8 mouse cellular contexts compared by ENCODE assay signal in the genomic region with DNA sequence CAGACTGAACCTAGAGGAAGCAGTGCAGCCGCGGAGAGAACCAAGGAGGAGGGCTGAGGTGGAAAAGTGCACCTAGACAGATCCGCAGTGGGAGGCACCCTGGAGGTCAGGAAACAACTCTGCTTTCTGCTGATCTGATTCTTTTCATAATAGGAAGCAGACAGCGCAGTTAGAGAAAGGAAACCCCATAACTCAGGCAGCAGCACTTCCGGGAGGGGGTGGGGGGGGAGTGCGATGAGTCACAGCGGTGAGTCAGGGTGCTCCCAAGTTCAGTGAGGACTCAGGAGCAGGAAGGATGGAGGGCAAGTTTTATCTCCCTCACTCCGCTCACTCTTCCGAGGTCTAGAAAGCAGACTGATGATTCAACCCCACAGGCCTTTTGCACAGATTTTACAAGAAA. TPM values are rescaled to one million over a fixed set of nuclear protein-coding genes. Genes with fewer than 3 reads are reported as not detected.
A peak's percentile ranks its signal among the peaks of the same experiment; 100 is the strongest.
DNase-seq lines count a peak whose midpoint lies in the region; ATAC-seq and TF ChIP-seq lines count a peak whose summit lies in the region.

No protein-coding gene starts in this region.

- no peaks in the 10 kb centered on the region; the same call in 1 of the 2 replicates for H3K9me3 ChIP-seq in liver, embryonic 11.5 days (ENCODE audit: control insufficient read depth, low read length)
- H3K9me3 ChIP-seq in embryonic facial prominence, embryonic 11.5 days (replicated peaks; ENCODE audit: control insufficient read depth, low read length), result no peaks in the 10 kb centered on the region
- H3K9me3 ChIP-seq in kidney, postnatal 0 days (replicated peaks; ENCODE audit: low read length), result no peaks in the 10 kb centered on the region
- H3K9me3 ChIP-seq in forebrain, postnatal 0 days (ENCODE audit: low read length), result no peaks in the 10 kb centered on the region
- H3K9me3 ChIP-seq in midbrain, embryonic 14.5 days (ENCODE audit: control insufficient read depth, low read length), result no peaks in the 10 kb centered on the region

- no peak for ATAC-seq in liver, embryonic 11.5 days (replicated peaks; ENCODE audit: low FRiP score)
- no peak for ATAC-seq in embryonic facial prominence, embryonic 11.5 days (replicated peaks; ENCODE audit: insufficient number of reproducible peaks, low FRiP score, low TSS enrichment, low read depth)
- no peak; the same call in 1 of the 2 replicates for ATAC-seq in kidney, postnatal 0 days (replicated peaks; ENCODE audit: low FRiP score, low read depth)
- ATAC-seq in monocyte, adult 5-6 weeks (replicated peaks; ENCODE audit: insufficient number of reproducible peaks, low FRiP score, low TSS enrichment, poor library complexity, severe bottlenecking), result peak; percentile 58
- no peak for ATAC-seq in forebrain, postnatal 0 days
- no peak for ATAC-seq in midbrain, embryonic 14.5 days (ENCODE audit: low FRiP score, low TSS enrichment)

- peak; percentile 35 for DNase-seq in liver
- DNase-seq in liver, embryonic 11.5 days (ENCODE audit: low spot score), result no peak
- DNase-seq in embryonic facial prominence, embryonic 11.5 days (ENCODE audit: low spot score), result peak; percentile 69
- peak; percentile 56 for DNase-seq in kidney, postnatal 0 days (ENCODE audit: low spot score)
- DNase-seq in forebrain, postnatal 0 days, result no peak
- DNase-seq in midbrain, embryonic 14.5 days, result no peak
- DNase-seq in layer of hippocampus, adult 8-10 months (ENCODE audit: low spot score in 2 of 2), result no peak

- WGBS in liver, embryonic 11.5 days, result 33% methylated on average over 8 of the region's 9 CpGs
- 24% methylated on average over 7 of the region's 9 CpGs for WGBS in embryonic facial prominence, embryonic 11.5 days
- 8% methylated on average over 9 of the region's 9 CpGs for WGBS in kidney, postnatal 0 days
- WGBS in forebrain, postnatal 0 days, result 57% methylated on average over 7 of the region's 9 CpGs
- WGBS in midbrain, embryonic 14.5 days, result 63% methylated on average over 8 of the region's 9 CpGs

- H3K27ac ChIP-seq in liver, embryonic 11.5 days (ENCODE audit: low read depth, low read length), result no peak overlapping the region
- H3K27ac ChIP-seq in embryonic facial prominence, embryonic 11.5 days (replicated peaks; ENCODE audit: low read depth, low read length), result peak overlapping the region; percentile 25; the same call in 1 of the 2 replicates
- H3K27ac ChIP-seq in kidney, postnatal 0 days, result peak overlapping the region; percentile 57; the same call in 1 of the 2 replicates
- no peak overlapping the region for H3K27ac ChIP-seq in forebrain, postnatal 0 days (ENCODE audit: low read depth, low read length)
- H3K27ac ChIP-seq in midbrain, embryonic 14.5 days (replicated peaks; ENCODE audit: low read depth, low read length), result no peak overlapping the region

- peaks cover 12% of the 10 kb centered on the region for H3K36me3 ChIP-seq in liver, embryonic 11.5 days (ENCODE audit: control insufficient read depth, insufficient read depth, low read length)
- no peaks in the 10 kb centered on the region for H3K36me3 ChIP-seq in embryonic facial prominence, embryonic 11.5 days (replicated peaks; ENCODE audit: control insufficient read depth, insufficient read depth, low read depth, low read length)
- H3K36me3 ChIP-seq in kidney, postnatal 0 days (ENCODE audit: insufficient read depth, low read length), result peaks cover 5% of the 10 kb centered on the region
- H3K36me3 ChIP-seq in forebrain, postnatal 0 days (ENCODE audit: insufficient read depth), result no peaks in the 10 kb centered on the region; the same call in 1 of the 2 replicates
- peaks cover 5% of the 10 kb centered on the region; the same call in 1 of the 2 replicates for H3K36me3 ChIP-seq in midbrain, embryonic 14.5 days (ENCODE audit: control insufficient read depth, insufficient read depth, low read length)

- H3K27me3 ChIP-seq in liver, embryonic 11.5 days (replicated peaks; ENCODE audit: control insufficient read depth, insufficient read depth, low read length), result no peaks in the 10 kb centered on the region
- H3K27me3 ChIP-seq in embryonic facial prominence, embryonic 11.5 days (ENCODE audit: control insufficient read depth, insufficient read depth, low read length), result no peaks in the 10 kb centered on the region
- H3K27me3 ChIP-seq in kidney, postnatal 0 days (ENCODE audit: insufficient read depth, low read length), result no peaks in the 10 kb centered on the region
- no peaks in the 10 kb centered on the region for H3K27me3 ChIP-seq in forebrain, postnatal 0 days (ENCODE audit: insufficient read depth, low read length)
- no peaks in the 10 kb centered on the region for H3K27me3 ChIP-seq in midbrain, embryonic 14.5 days (ENCODE audit: control insufficient read depth, insufficient read depth, low read length)

- no peak overlapping the region for H3K9ac ChIP-seq in liver, embryonic 11.5 days (ENCODE audit: low read depth, low read length)
- H3K9ac ChIP-seq in embryonic facial prominence, embryonic 11.5 days (replicated peaks; ENCODE audit: low read length), result no peak overlapping the region
- H3K9ac ChIP-seq in kidney, postnatal 0 days (ENCODE audit: low read depth, low read length), result no peak overlapping the region
- H3K9ac ChIP-seq in forebrain, postnatal 0 days, result no peak overlapping the region
- H3K9ac ChIP-seq in midbrain, embryonic 14.5 days (replicated peaks; ENCODE audit: low read length), result no peak overlapping the region

- H3K4me3 ChIP-seq in liver, embryonic 11.5 days (ENCODE audit: low read depth, low read length), result no peak overlapping the region
- H3K4me3 ChIP-seq in embryonic facial prominence, embryonic 11.5 days (ENCODE audit: low read depth, low read length), result no peak overlapping the region
- H3K4me3 ChIP-seq in kidney, postnatal 0 days (replicated peaks; ENCODE audit: low read depth, low read length), result no peak overlapping the region
- H3K4me3 ChIP-seq in forebrain, postnatal 0 days (ENCODE audit: low read depth, low read length), result no peak overlapping the region
- no peak overlapping the region for H3K4me3 ChIP-seq in midbrain, embryonic 14.5 days (replicated peaks; ENCODE audit: low read depth, low read length)

- TF ChIP-seq CTCF in kidney, postnatal 0 days (IDR thresholded peaks at IDR 0.05; ENCODE audit: low read depth), result no peak
- TF ChIP-seq CTCF in forebrain, postnatal 0 days (IDR thresholded peaks at IDR 0.05; ENCODE audit: low read depth), result no peak

- H3K4me1 ChIP-seq in liver, embryonic 11.5 days (replicated peaks; ENCODE audit: control insufficient read depth, insufficient read depth, low read length), result no peaks in the 10 kb centered on the region
- no peaks in the 10 kb centered on the region; the same call in none of the 2 replicates for H3K4me1 ChIP-seq in embryonic facial prominence, embryonic 11.5 days (ENCODE audit: control insufficient read depth, insufficient read depth, low read length)
- 0 out of 2 replicates have a peak, but pooled peaks cover 9% of the 10 kb centered on the region for H3K4me1 ChIP-seq in kidney, postnatal 0 days (replicated peaks; ENCODE audit: insufficient read depth, low read length)
- H3K4me1 ChIP-seq in forebrain, postnatal 0 days (ENCODE audit: insufficient read depth), result no peaks in the 10 kb centered on the region
- H3K4me1 ChIP-seq in midbrain, embryonic 14.5 days (ENCODE audit: control insufficient read depth, insufficient read depth, low read length), result no peaks in the 10 kb centered on the region

- no peak overlapping the region for H3K4me2 ChIP-seq in liver, embryonic 11.5 days
- no peak overlapping the region; the same call in 1 of the 2 replicates for H3K4me2 ChIP-seq in embryonic facial prominence, embryonic 11.5 days (ENCODE audit: low read depth, low read length)
- peak overlapping the region; percentile 43 for H3K4me2 ChIP-seq in kidney, postnatal 0 days (ENCODE audit: low read length)
- H3K4me2 ChIP-seq in forebrain, postnatal 0 days (ENCODE audit: low read depth), result no peak overlapping the region
- no peak overlapping the region for H3K4me2 ChIP-seq in midbrain, embryonic 14.5 days (ENCODE audit: low read length)

RNA-seq across cellular contexts. Expression of gene Ermp1, which starts 7.2 kb away (rescaled TPM):
- polyA plus RNA-seq in liver, embryonic 11.5 days (2014; fragmentation: Nextera tagmentation; extraction: Ambion mirVana), result 15.9 and 18.6 TPM in 2 replicates
- 16.8 and 18.1 TPM in 2 replicates for polyA plus RNA-seq in embryonic facial prominence, embryonic 11.5 days (2014; fragmentation: Nextera tagmentation; extraction: Ambion mirVana)
- polyA plus RNA-seq in kidney, postnatal 0 days (2015; fragmentation: Nextera tagmentation; extraction: Ambion mirVana), result 22.9 and 25.6 TPM in 2 replicates
- total RNA-seq in monocyte, adult 5-6 weeks (2017), result 20.6 to 41.9 TPM (median 30.2 TPM) in 3 replicates
- total RNA-seq in forebrain, postnatal 0 days (2014; rRNA removed), result 9.8 and 14.0 TPM in 2 replicates
- polyA plus RNA-seq in forebrain, postnatal 0 days (2015; fragmentation: Nextera tagmentation; extraction: Ambion mirVana), result 5.7 and 8.2 TPM in 2 replicates
- polyA plus RNA-seq in midbrain, embryonic 14.5 days (2014; fragmentation: Nextera tagmentation; extraction: Ambion mirVana), result 6.2 and 7.0 TPM in 2 replicates
- 10 to 100 TPM; 50.4 to 55.2 (median 51.1) TPM for total RNA-seq in layer of hippocampus, adult 8-10 months (2022)

RNA-seq across cellular contexts. Expression of gene Mlana, which starts 56.6 kb away (rescaled TPM):
- polyA plus RNA-seq in liver, embryonic 11.5 days (2014; fragmentation: Nextera tagmentation; extraction: Ambion mirVana), result not detected in 2 replicates
- 1.1 and 1.6 TPM in 2 replicates for polyA plus RNA-seq in embryonic facial prominence, embryonic 11.5 days (2014; fragmentation: Nextera tagmentation; extraction: Ambion mirVana)
- polyA plus RNA-seq in kidney, postnatal 0 days (2015; fragmentation: Nextera tagmentation; extraction: Ambion mirVana), result not detected in 2 replicates
- total RNA-seq in monocyte, adult 5-6 weeks (2017), result not detected in 3 replicates
- not detected in 2 replicates for total RNA-seq in forebrain, postnatal 0 days (2014; rRNA removed)
- not detected in 2 replicates for polyA plus RNA-seq in forebrain, postnatal 0 days (2015; fragmentation: Nextera tagmentation; extraction: Ambion mirVana)
- polyA plus RNA-seq in midbrain, embryonic 14.5 days (2014; fragmentation: Nextera tagmentation; extraction: Ambion mirVana), result not detected in 2 replicates
- under 1 TPM in 2 of 4 experiments, not detected in 2; 0.64 to 0.72 TPM for total RNA-seq in layer of hippocampus, adult 8-10 months (2022)

Comparison
In these comparisons a context has a peak if more than half of its experiments do, and no peak if none do; other contexts are left out.
1. DNase-seq: peak in liver (single experiment), embryonic facial prominence, embryonic 11.5 days (single experiment) and kidney, postnatal 0 days (single experiment); none in liver, embryonic 11.5 days (single experiment), forebrain, postnatal 0 days (single experiment), midbrain, embryonic 14.5 days (single experiment) and layer of hippocampus, adult 8-10 months (0 of 2).
2. H3K27ac ChIP-seq: peak in embryonic facial prominence, embryonic 11.5 days (single experiment) and kidney, postnatal 0 days (single experiment); none in liver, embryonic 11.5 days (single experiment), forebrain, postnatal 0 days (single experiment) and midbrain, embryonic 14.5 days (single experiment).